Mouse (Mus musculus): ENCODE measurements at regions not wholly inside any gene's neighbourhood (a gene's known extent, or its start where the extent isn't known, plus 50 kb on each side); places are given as distances from the start of the nearest gene placed in this dataset.

- intact Hi-C loops (cut with DNase I): no loop called here
- no peak for TF ChIP-seq CTCF (IDR thresholded peaks at IDR 0.05)
- no peak overlapping the region for H3K27ac ChIP-seq
- H3K4me3 ChIP-seq: no peak overlapping the region
- DNase-seq: no peak
These were observed 132.4 kb upstream of the Nmur2 start for GRCm38 (mm10) chr11:56173246-56173645.

GRCm38 (mm10) chr11:56169576-56169975 lies 128.8 kb upstream of the Nmur2 start:
- TF ChIP-seq CTCF (IDR thresholded peaks at IDR 0.05): no peak
- intact Hi-C loops (cut with DNase I): no loop called here
- Histone ChIP-seq H3K27ac (no peak overlapping the region), H3K4me3 (no peak overlapping the region)
- DNase-seq: no peak

DNA sequence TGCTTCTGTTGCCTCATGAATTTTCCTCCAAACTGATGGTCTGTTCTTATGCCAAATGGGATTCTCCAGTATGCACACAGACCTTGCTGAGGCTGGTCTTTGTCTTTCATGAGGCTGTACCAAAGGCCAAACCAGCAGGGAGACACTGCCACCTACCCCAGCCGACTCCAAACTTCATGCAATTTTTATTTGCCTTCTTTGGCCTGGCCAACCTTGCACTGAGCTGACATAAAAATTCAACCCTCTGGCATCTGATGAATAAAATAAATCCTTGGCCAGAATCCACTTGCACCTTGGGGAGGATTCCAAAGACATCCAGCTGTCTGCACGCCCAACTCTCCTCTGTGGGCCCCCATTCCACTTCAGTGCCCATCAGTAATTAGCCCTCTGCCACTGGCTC lies 126.0 kb upstream of the Nmur2 start:
- intact Hi-C loops (cut with DNase I): no loop called here
- DNase-seq: no peak
- no peak for TF ChIP-seq CTCF (IDR thresholded peaks at IDR 0.05)
- no peak overlapping the region for H3K4me3 ChIP-seq
- no peak overlapping the region for H3K27ac ChIP-seq

DNA sequence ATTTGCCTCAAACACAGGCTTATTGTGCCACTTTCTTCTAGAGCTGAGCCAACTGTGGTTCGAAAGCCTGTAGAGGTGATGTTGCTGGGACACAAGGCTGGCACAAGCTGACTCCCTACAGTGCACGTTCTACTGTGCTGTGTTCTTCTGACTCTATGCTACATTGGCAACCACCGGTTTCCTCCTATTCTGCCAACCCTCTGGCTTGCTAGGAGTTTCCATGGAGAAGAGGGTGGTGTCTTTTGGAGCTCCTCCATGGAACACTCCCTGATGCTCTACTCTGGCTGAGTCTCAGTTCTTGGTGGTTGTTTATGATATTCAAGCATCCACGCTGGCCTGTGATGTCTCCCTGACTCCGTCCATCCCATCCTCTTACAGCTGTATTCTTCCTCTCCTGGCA lies 124.9 kb upstream of the Nmur2 start:
- intact Hi-C loops (cut with DNase I): no loop called here
- no peak for DNase-seq
- TF ChIP-seq CTCF (IDR thresholded peaks at IDR 0.05): no peak
- Histone ChIP-seq H3K27ac (no peak overlapping the region), H3K4me3 (no peak overlapping the region)

DNA sequence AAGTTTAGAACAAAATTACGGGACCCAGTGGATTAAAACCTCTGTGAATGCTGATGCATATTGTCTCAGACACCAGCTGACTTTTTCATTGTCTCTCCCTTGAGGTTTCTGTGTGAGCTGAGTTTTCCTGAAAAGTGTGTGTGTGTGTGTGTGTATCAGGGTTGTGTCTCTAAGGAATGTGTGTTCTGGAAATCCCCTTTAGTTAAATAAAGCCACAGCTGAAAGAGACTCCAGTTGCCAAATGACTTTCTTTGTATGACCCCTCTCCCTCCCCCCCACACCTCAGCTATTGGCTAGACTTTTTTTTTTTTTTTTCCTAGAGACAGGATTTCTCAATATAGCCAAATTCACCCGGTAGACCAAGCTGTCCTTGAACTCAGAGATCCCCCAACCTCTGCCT lies 119.5 kb upstream of the Nmur2 start:
- intact Hi-C loops (cut with DNase I): no loop called here
- DNase-seq: no peak
- Histone ChIP-seq H3K4me3 (no peak overlapping the region), H3K27ac (no peak overlapping the region; the same call in 1 of the 2 replicates)
- TF ChIP-seq CTCF (IDR thresholded peaks at IDR 0.05): no peak

DNA sequence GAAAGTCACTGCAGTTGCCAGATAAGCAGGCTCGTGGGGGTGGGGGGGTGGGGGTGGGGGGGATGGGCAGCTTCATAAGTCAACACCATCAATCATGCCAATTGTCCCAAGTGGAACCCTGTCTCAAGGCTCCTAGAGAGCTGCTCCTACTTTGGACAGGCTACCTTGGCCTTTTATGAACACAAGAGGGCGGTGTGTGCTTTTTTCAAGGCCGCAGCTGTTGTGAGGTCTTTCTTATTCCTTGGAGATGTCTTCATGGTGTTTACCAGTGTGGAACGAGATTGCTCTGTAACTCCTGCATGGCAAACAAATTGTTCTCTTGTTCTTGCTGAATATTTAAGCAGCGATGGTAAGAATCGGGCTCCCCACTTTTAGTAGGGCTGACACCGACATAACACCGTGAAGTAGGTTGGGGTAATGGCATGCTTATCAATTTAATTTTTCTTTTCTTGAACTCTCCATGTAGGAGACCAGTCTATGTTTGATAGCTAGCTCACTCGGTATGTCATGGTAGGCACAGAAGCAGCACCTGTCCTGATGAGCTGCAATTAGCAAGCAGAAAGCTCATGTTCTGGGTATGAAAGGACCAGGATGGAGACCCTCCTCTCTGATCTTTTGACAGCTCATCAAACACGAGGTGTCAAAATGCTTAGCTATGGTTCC lies 118.7 kb upstream of the Nmur2 start:
- no peak overlapping the region for H3K4me3 ChIP-seq
- peak; percentile 57 for TF ChIP-seq CTCF (IDR thresholded peaks at IDR 0.05)
- peak overlapping the region; percentile 28; the same call in 1 of the 2 replicates for H3K27ac ChIP-seq
- intact Hi-C loops (cut with DNase I): no loop called here
- no peak for DNase-seq

GRCm38 (mm10) chr11:56150825-56151342 lies 110.1 kb upstream of the Nmur2 start:
- no peak for DNase-seq
- peak overlapping the region; percentile 72 for H3K27ac ChIP-seq
- no peak overlapping the region for H3K4me3 ChIP-seq
- intact Hi-C loops (cut with DNase I): no loop called here
- TF ChIP-seq CTCF (IDR thresholded peaks at IDR 0.05): no peak

DNA sequence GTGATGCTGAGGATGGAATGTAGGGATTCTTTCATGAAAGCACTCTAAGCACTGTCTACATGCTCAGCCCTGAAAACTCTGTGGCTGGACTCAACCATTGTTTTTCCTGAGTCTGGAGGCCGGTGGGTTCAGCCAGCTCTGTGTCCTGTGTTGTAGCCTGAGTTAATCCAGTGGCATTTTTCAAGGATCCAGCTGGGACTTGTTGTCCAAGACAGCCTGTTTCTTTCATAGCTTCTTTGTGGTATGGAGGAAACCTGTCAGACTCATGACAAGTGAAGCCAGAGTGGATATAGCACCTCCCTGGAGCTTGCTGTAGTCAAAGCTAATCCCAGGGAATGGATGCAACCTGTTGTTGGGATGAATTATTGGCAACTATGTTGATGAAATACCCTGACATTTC lies 108.9 kb upstream of the Nmur2 start:
- Histone ChIP-seq H3K4me3 (no peak overlapping the region), H3K27ac (peak overlapping the region; percentile 51; the same call in 1 of the 2 replicates)
- intact Hi-C loops (cut with DNase I): no loop called here
- no peak for DNase-seq
- TF ChIP-seq CTCF (IDR thresholded peaks at IDR 0.05): no peak

DNA sequence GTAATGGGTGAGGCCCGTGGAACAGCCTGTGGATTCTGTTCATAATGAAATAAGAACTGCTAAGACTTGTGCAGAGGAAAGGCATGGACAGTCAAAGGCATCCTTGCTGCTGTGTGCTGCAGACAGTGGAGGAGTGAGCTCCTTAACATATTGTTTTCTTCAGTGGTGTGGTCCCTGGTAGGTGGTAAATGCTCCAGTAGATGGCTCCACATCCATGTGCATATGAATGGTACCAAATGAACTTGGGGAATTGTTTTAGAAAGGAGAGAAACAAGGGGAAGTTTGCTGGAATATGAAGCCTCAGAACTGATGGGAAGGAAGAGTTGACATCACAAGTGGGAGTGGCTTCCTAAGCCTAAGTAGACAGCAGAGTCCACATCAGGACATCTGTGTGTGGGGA lies 108.1 kb upstream of the Nmur2 start:
- DNase-seq: no peak
- no peak overlapping the region for H3K4me3 ChIP-seq
- intact Hi-C loops (cut with DNase I): no loop called here
- no peak overlapping the region for H3K27ac ChIP-seq
- peak; percentile 43; the same call in 1 of the 2 replicates for TF ChIP-seq CTCF (IDR thresholded peaks at IDR 0.05)

- no peak overlapping the region for H3K4me3 ChIP-seq
- no peak for DNase-seq
- no peak overlapping the region for H3K27ac ChIP-seq
- no peak for TF ChIP-seq CTCF (IDR thresholded peaks at IDR 0.05)
- intact Hi-C loops (cut with DNase I): no loop called here
These were observed 105.9 kb upstream of the Nmur2 start for GRCm38 (mm10) chr11:56146708-56147107.

- peak; percentile 70 for TF ChIP-seq CTCF (IDR thresholded peaks at IDR 0.05)
- intact Hi-C loops (cut with DNase I): loop anchor here (5.0 kb wide), 1 partner anchor 1336 kb away; no protein-coding TSS in a partner anchor
- no peak overlapping the region for H3K27ac ChIP-seq
- H3K4me3 ChIP-seq: no peak overlapping the region
- no peak for DNase-seq
These were observed 90.6 kb upstream of the Nmur2 start for GRCm38 (mm10) chr11:56131339-56131823.

DNA sequence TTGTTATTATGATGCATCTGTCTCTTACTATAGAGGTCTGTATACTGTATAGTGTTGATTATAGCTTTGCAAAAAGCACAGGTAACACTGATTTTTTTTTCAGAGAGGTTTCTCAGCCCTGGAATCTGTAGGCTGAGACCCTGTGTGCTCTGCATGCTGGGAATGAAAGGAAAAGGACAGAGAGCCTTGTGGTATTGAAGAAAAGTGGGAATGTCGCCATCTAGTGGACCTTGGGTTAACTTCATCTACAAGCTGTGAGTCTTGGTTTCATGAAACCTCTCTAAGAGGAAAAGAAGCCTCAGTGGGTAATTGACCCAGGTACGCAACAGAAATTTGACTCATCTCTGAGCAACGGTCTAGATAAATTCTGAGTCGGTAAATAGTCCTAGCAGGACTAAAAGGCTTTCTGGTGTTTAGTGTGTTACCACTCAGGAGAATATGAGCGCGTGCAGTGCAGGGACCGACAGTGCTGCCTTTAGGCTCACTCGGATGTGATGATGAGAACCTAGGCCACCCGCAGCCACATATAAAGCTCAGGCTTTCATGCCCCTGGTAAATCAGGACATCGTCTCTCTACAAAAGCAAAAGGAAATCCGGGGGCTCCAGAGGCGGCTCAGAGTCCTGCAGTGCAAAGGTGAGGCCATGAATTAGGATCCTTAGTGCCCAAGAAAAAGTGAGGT lies 75.9 kb upstream of the Nmur2 start:
- intact Hi-C loops (cut with DNase I): no loop called here
- no peak overlapping the region for H3K27ac ChIP-seq
- DNase-seq: no peak
- no peak overlapping the region for H3K4me3 ChIP-seq
- TF ChIP-seq CTCF (IDR thresholded peaks at IDR 0.05): peak; percentile 63

DNA sequence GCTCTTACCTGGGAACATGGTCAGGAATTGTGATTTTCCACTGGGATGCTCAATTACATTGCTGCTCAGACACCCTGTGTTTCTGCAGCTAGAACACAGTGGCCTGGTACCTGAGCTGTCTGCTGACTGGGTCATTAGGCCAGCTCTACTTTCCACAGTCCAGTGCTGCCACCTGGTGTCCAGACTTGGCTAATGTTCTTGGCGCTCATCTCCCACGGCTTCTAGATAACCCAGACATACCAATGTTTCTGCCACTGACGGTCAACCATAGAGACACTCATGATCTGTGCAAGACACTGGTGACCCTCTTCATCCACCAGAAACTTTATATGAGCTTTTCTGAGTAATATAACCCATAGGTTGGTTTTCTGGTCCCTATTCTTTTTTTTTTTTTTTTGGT lies 67.1 kb upstream of the Nmur2 start:
- TF ChIP-seq CTCF (IDR thresholded peaks at IDR 0.05): peak; percentile 69
- Histone ChIP-seq H3K4me3 (no peak overlapping the region), H3K27ac (no peak overlapping the region)
- intact Hi-C loops (cut with DNase I): loop anchor here (2.0 to 5.0 kb wide), 2 partner anchors 96 to 589 kb away; no protein-coding TSS in a partner anchor
- peak; percentile 70 for DNase-seq
